In genomic region chr8:71495039-71495438, GRCm38 (mm10) we compare ENCODE assay signal across 7 mouse cellular contexts. TPM values are rescaled to one million over a fixed set of nuclear protein-coding genes. Genes with fewer than 3 reads are reported as not detected.
DNase-seq lines count a peak whose midpoint lies in the region; ATAC-seq and TF ChIP-seq lines count a peak whose summit lies in the region.

No protein-coding gene starts in this region.

- no peaks in the 10 kb centered on the region for H3K27me3 ChIP-seq in embryonic facial prominence, embryonic 10.5 days (replicated peaks; ENCODE audit: low read depth, poor library complexity, severe bottlenecking)
- no peaks in the 10 kb centered on the region for H3K27me3 ChIP-seq in intestine, postnatal 0 days (replicated peaks; ENCODE audit: control insufficient read depth, insufficient read depth, low read length)
- H3K27me3 ChIP-seq in limb, embryonic 11.5 days (ENCODE audit: control insufficient read depth, insufficient read depth, low read length): no peaks in the 10 kb centered on the region
- H3K27me3 ChIP-seq in midbrain, embryonic 14.5 days (ENCODE audit: control insufficient read depth, insufficient read depth, low read length): no peaks in the 10 kb centered on the region

- WGBS in embryonic facial prominence, embryonic 10.5 days: 25% methylated on average over 16 of the region's 16 CpGs
- 24% methylated on average over 16 of the region's 16 CpGs for WGBS in intestine, postnatal 0 days
- 30% methylated on average over 16 of the region's 16 CpGs for WGBS in limb, embryonic 11.5 days
- WGBS in midbrain, embryonic 14.5 days: 31% methylated on average over 16 of the region's 16 CpGs

- peaks cover 51% of the 10 kb centered on the region for H3K4me1 ChIP-seq in embryonic facial prominence, embryonic 10.5 days
- peaks cover 3% of the 10 kb centered on the region for H3K4me1 ChIP-seq in intestine, postnatal 0 days (replicated peaks; ENCODE audit: control insufficient read depth, insufficient read depth, low read length)
- H3K4me1 ChIP-seq in limb, embryonic 11.5 days (ENCODE audit: control insufficient read depth, insufficient read depth, low read length): peaks cover 36% of the 10 kb centered on the region
- H3K4me1 ChIP-seq in midbrain, embryonic 14.5 days (ENCODE audit: control insufficient read depth, insufficient read depth, low read length): no peaks in the 10 kb centered on the region

- H3K36me3 ChIP-seq in embryonic facial prominence, embryonic 10.5 days (replicated peaks): peaks cover 41% of the 10 kb centered on the region
- peaks cover 27% of the 10 kb centered on the region; the same call in 1 of the 2 replicates for H3K36me3 ChIP-seq in intestine, postnatal 0 days (ENCODE audit: control insufficient read depth, insufficient read depth)
- H3K36me3 ChIP-seq in limb, embryonic 11.5 days (ENCODE audit: control insufficient read depth, insufficient read depth, low read length): peaks cover 13% of the 10 kb centered on the region
- peaks cover 25% of the 10 kb centered on the region for H3K36me3 ChIP-seq in midbrain, embryonic 14.5 days (ENCODE audit: control insufficient read depth, insufficient read depth, low read length)

- H3K4me2 ChIP-seq in intestine, postnatal 0 days (replicated peaks; ENCODE audit: low read depth): no peak overlapping the region
- H3K4me2 ChIP-seq in limb, embryonic 11.5 days (ENCODE audit: low read depth, severe bottlenecking): no peak overlapping the region
- H3K4me2 ChIP-seq in midbrain, embryonic 14.5 days (ENCODE audit: low read length): no peak overlapping the region

- H3K4me3 ChIP-seq in embryonic facial prominence, embryonic 10.5 days: no peak overlapping the region
- no peak overlapping the region for H3K4me3 ChIP-seq in intestine, postnatal 0 days (ENCODE audit: low read depth, low read length)
- no peak overlapping the region for H3K4me3 ChIP-seq in limb, embryonic 11.5 days (ENCODE audit: low read depth, low read length)
- no peak overlapping the region for H3K4me3 ChIP-seq in midbrain, embryonic 14.5 days (replicated peaks; ENCODE audit: low read depth, low read length)

- peak; percentile 82 for TF ChIP-seq CTCF in intestine, postnatal 0 days (IDR thresholded peaks at IDR 0.05; ENCODE audit: low read depth)

- no peak overlapping the region for H3K9ac ChIP-seq in intestine, postnatal 0 days (ENCODE audit: low read depth, low read length)
- H3K9ac ChIP-seq in limb, embryonic 11.5 days (ENCODE audit: low read length): no peak overlapping the region
- no peak overlapping the region for H3K9ac ChIP-seq in midbrain, embryonic 14.5 days (replicated peaks; ENCODE audit: low read length)

- H3K9me3 ChIP-seq in embryonic facial prominence, embryonic 10.5 days: no peaks in the 10 kb centered on the region
- no peaks in the 10 kb centered on the region for H3K9me3 ChIP-seq in intestine, postnatal 0 days (ENCODE audit: control insufficient read depth)
- no peaks in the 10 kb centered on the region for H3K9me3 ChIP-seq in limb, embryonic 11.5 days (ENCODE audit: control insufficient read depth, low read length)
- no peaks in the 10 kb centered on the region for H3K9me3 ChIP-seq in midbrain, embryonic 14.5 days (ENCODE audit: control insufficient read depth, low read length)

- DNase-seq in adrenal gland, postnatal 10 days: peak; percentile 92
- DNase-seq in embryonic facial prominence, embryonic 10.5 days (ENCODE audit: low spot score): peak; percentile 87
- peak; percentile 98 for DNase-seq in heart, adult 11 months
- peak; percentile 89 for DNase-seq in limb, embryonic 11.5 days (ENCODE audit: low spot score)
- DNase-seq in midbrain, embryonic 14.5 days: peak; percentile 90
- DNase-seq in spleen, adult 12 weeks (ENCODE audit: low spot score): peak; percentile 57

- H3K27ac ChIP-seq in embryonic facial prominence, embryonic 10.5 days (replicated peaks): peak overlapping the region; percentile 35; the same call in 1 of the 2 replicates
- no peak overlapping the region for H3K27ac ChIP-seq in intestine, postnatal 0 days (ENCODE audit: low read depth, low read length)
- H3K27ac ChIP-seq in limb, embryonic 11.5 days (replicated peaks; ENCODE audit: low read depth, low read length): no peak overlapping the region
- no peak overlapping the region for H3K27ac ChIP-seq in midbrain, embryonic 14.5 days (replicated peaks; ENCODE audit: low read depth, low read length)

- ATAC-seq in intestine, postnatal 0 days: peak; percentile 28; the same call in 1 of the 2 replicates
- peak; percentile 14; the same call in 1 of the 2 replicates for ATAC-seq in limb, embryonic 11.5 days (ENCODE audit: insufficient number of reproducible peaks, low FRiP score, low TSS enrichment, low read depth)
- peak; percentile 76 for ATAC-seq in midbrain, embryonic 14.5 days (ENCODE audit: low FRiP score, low TSS enrichment)

RNA-seq across cellular contexts. Expression of gene Gtpbp3, which starts 7.1 kb away (rescaled TPM):
- total RNA-seq in adrenal gland, postnatal 10 days (2021): 10 to 100 TPM; 18.5 to 29.5 TPM
- polyA plus RNA-seq in embryonic facial prominence, embryonic 10.5 days (2016; fragmentation: Nextera tagmentation; extraction: Ambion mirVana): 24.5 and 25.3 TPM in 2 replicates
- polyA plus RNA-seq in intestine, postnatal 0 days (2015; fragmentation: Nextera tagmentation; extraction: Ambion mirVana): 6.3 and 6.6 TPM in 2 replicates
- 8.3 and 8.7 TPM in 2 replicates for polyA plus RNA-seq in limb, embryonic 11.5 days (2014; fragmentation: Nextera tagmentation; extraction: Ambion mirVana)
- polyA plus RNA-seq in midbrain, embryonic 14.5 days (2014; fragmentation: Nextera tagmentation; extraction: Ambion mirVana): 4.9 and 5.2 TPM in 2 replicates

RNA-seq across cellular contexts. Expression of gene Ano8, which starts 9.3 kb away (rescaled TPM):
- 10 to 100 TPM; 14.1 to 21.4 TPM for total RNA-seq in adrenal gland, postnatal 10 days (2021)
- polyA plus RNA-seq in embryonic facial prominence, embryonic 10.5 days (2016; fragmentation: Nextera tagmentation; extraction: Ambion mirVana): 2.4 and 3.2 TPM in 2 replicates
- polyA plus RNA-seq in intestine, postnatal 0 days (2015; fragmentation: Nextera tagmentation; extraction: Ambion mirVana): 0.54 and 0.74 TPM in 2 replicates
- polyA plus RNA-seq in limb, embryonic 11.5 days (2014; fragmentation: Nextera tagmentation; extraction: Ambion mirVana): 3.0 and 4.2 TPM in 2 replicates
- 7.7 and 9.4 TPM in 2 replicates for polyA plus RNA-seq in midbrain, embryonic 14.5 days (2014; fragmentation: Nextera tagmentation; extraction: Ambion mirVana)

RNA-seq across cellular contexts. Expression of gene Plvap, which starts 16.5 kb away (rescaled TPM):
- total RNA-seq in adrenal gland, postnatal 10 days (2021): 100 to 1,000 TPM in 1 of 2 experiments, 10 to 100 TPM in 1; 95.1 to 101 TPM
- 58.0 and 59.2 TPM in 2 replicates for polyA plus RNA-seq in embryonic facial prominence, embryonic 10.5 days (2016; fragmentation: Nextera tagmentation; extraction: Ambion mirVana)
- 109 and 111 TPM in 2 replicates for polyA plus RNA-seq in intestine, postnatal 0 days (2015; fragmentation: Nextera tagmentation; extraction: Ambion mirVana)
- polyA plus RNA-seq in limb, embryonic 11.5 days (2014; fragmentation: Nextera tagmentation; extraction: Ambion mirVana): 57.9 and 58.2 TPM in 2 replicates
- polyA plus RNA-seq in midbrain, embryonic 14.5 days (2014; fragmentation: Nextera tagmentation; extraction: Ambion mirVana): 3.6 and 4.1 TPM in 2 replicates

RNA-seq across cellular contexts. Expression of gene Dda1, which starts 26.0 kb away (rescaled TPM):
- 10 to 100 TPM; 46.1 to 48.5 TPM for total RNA-seq in adrenal gland, postnatal 10 days (2021)
- polyA plus RNA-seq in embryonic facial prominence, embryonic 10.5 days (2016; fragmentation: Nextera tagmentation; extraction: Ambion mirVana): 131 and 134 TPM in 2 replicates
- polyA plus RNA-seq in intestine, postnatal 0 days (2015; fragmentation: Nextera tagmentation; extraction: Ambion mirVana): 82.8 and 91.7 TPM in 2 replicates
- 115 TPM in 2 replicates for polyA plus RNA-seq in limb, embryonic 11.5 days (2014; fragmentation: Nextera tagmentation; extraction: Ambion mirVana)
- 213 and 233 TPM in 2 replicates for polyA plus RNA-seq in midbrain, embryonic 14.5 days (2014; fragmentation: Nextera tagmentation; extraction: Ambion mirVana)

RNA-seq across cellular contexts. Expression of gene Mrpl34, which starts 30.3 kb away (rescaled TPM):
- total RNA-seq in adrenal gland, postnatal 10 days (2021): 100 to 1,000 TPM; 141 to 156 TPM
- polyA plus RNA-seq in embryonic facial prominence, embryonic 10.5 days (2016; fragmentation: Nextera tagmentation; extraction: Ambion mirVana): 223 and 236 TPM in 2 replicates
- polyA plus RNA-seq in intestine, postnatal 0 days (2015; fragmentation: Nextera tagmentation; extraction: Ambion mirVana): 187 and 190 TPM in 2 replicates
- polyA plus RNA-seq in limb, embryonic 11.5 days (2014; fragmentation: Nextera tagmentation; extraction: Ambion mirVana): 216 and 231 TPM in 2 replicates
- polyA plus RNA-seq in midbrain, embryonic 14.5 days (2014; fragmentation: Nextera tagmentation; extraction: Ambion mirVana): 199 and 222 TPM in 2 replicates

Comparison
In these comparisons a context has a peak if more than half of its experiments do, and no peak if none do; other contexts are left out.
1. ATAC-seq: peak in every context shown above with its lines; median percentile 76 in midbrain, embryonic 14.5 days; 28 in intestine, postnatal 0 days; 14 in limb, embryonic 11.5 days.
2. RNA of gene Plvap, which starts 16.5 kb away (polyA plus RNA-seq): 109 to 111 TPM in intestine, postnatal 0 days, 57.9 to 58.2 TPM in limb, embryonic 11.5 days and 58.0 to 59.2 TPM in embryonic facial prominence, embryonic 10.5 days; 3.6 to 4.1 TPM in midbrain, embryonic 14.5 days; every median in the first group is over 10 times any median in the second.
3. Peak in every context shown above with its lines, with median percentiles within 50 percentile points of each other: DNase-seq.